Mouse (Mus musculus) intestine, postnatal 0 days (tissue): ENCODE results near the gene Abtb2. TPM values are rescaled to one million over a fixed set of nuclear protein-coding genes. Genes with fewer than 3 reads are reported as not detected.

ENCODE experiments used
- ATAC-seq: fragments of 200-750 bp; cut with Nextera tagmentation; 2 replicates; pipeline ENCODE4 v1.8.0; 2017; ENCODE audit warnings: mild to moderate bottlenecking, moderate TSS enrichment, moderate library complexity
- H3K27ac ChIP-seq: fragments of 300-500 bp; sonication (generic); 2 replicates; pipeline ENCODE4 v1.5.1; 2014; ENCODE audit warnings: mild to moderate bottlenecking, low read depth, low read length, moderate library complexity
- H3K27me3 ChIP-seq: fragments of 300-500 bp; sonication (generic); replicated peaks from 2 replicates; pipeline ENCODE4 v1.6.1; 2014; ENCODE audit warnings: low read length, mixed read lengths; ENCODE audit not compliant: control insufficient read depth, insufficient read depth
- H3K36me3 ChIP-seq: fragments of 300-500 bp; sonication (generic); 2 replicates; pipeline ENCODE4 v1.6.1; 2014; ENCODE audit warnings: mild to moderate bottlenecking, moderate library complexity; ENCODE audit not compliant: control insufficient read depth, insufficient read depth
- H3K4me1 ChIP-seq: fragments of 300-500 bp; sonication (generic); replicated peaks from 2 replicates; pipeline ENCODE4 v1.6.1; 2014; ENCODE audit warnings: antibody characterized with exemption, low read length, mixed read lengths; ENCODE audit not compliant: control insufficient read depth, insufficient read depth
- H3K4me2 ChIP-seq: fragments of 300-500 bp; sonication (generic); replicated peaks from 2 replicates; pipeline ENCODE4 v1.6.1; 2014; ENCODE audit warnings: low read depth, mild to moderate bottlenecking, moderate library complexity
- H3K4me3 ChIP-seq: fragments of 300-500 bp; sonication (generic); 2 replicates; pipeline ENCODE4 v1.5.1; 2014; ENCODE audit warnings: low read depth, low read length
- H3K9ac ChIP-seq: fragments of 300-500 bp; sonication (generic); 2 replicates; pipeline ENCODE4 v1.6.1; 2014; ENCODE audit warnings: mild to moderate bottlenecking, low read depth, low read length
- H3K9me3 ChIP-seq: fragments of 300-500 bp; sonication (generic); 2 replicates; pipeline ENCODE4 v1.6.1; 2016; ENCODE audit warnings: mixed run types; ENCODE audit not compliant: control insufficient read depth
- CTCF ChIP-seq: sonication (generic); IDR thresholded peaks from 2 replicates; pipeline ENCODE4 v1.5.1; 2016; ENCODE audit warnings: low read depth, mild to moderate bottlenecking, control low read depth, antibody characterized with exemption, moderate library complexity
- WGBS: fragments of 180-500 bp; shearing (Covaris S2); extraction: QIAGEN DNeasy Blood & Tissue Kit; methylation state at CpG from one replicate; pipeline ENCODE4 v1.1.7; 2014; 5-methylcytosine and 5-hydroxymethylcytosine counted together
- polyA plus RNA-seq: library from polyadenylated mRNA; unstranded; fragments of >200 nt; fragmentation: Nextera tagmentation; extraction: Ambion mirVana; gene quantifications from 2 replicates; pipeline ENCODE4 v1.2.1, GENCODE M21; 2015

Abtb2 gene
- polyA plus RNA-seq, 1 experiment from 2014 or later = 3.8 TPM

- Histone ChIP-seq H3K36me3 (peaks cover 81% of the 10 kb centered on the region), H3K4me1 (no peaks in the 10 kb centered on the region), H3K27me3 (no peaks in the 10 kb centered on the region), H3K9ac (no peak overlapping the region), H3K9me3 (no peaks in the 10 kb centered on the region), H3K4me3 (no peak overlapping the region), H3K4me2 (no peak overlapping the region), H3K27ac (no peak overlapping the region)
- TF ChIP-seq CTCF = no peak
- no peak for ATAC-seq
- 89% methylated on average over 2 of the region's 2 CpGs for WGBS
Observed at GRCm38 (mm10) chr2:103724521-103724920, 158.4 kb downstream of the Abtb2 start.

- peaks cover 88% of the 10 kb centered on the region for H3K36me3 ChIP-seq
Observed at GRCm38 (mm10) chr2:103728027-103728540, 162.0 kb downstream of the Abtb2 start.

GRCm38 (mm10) chr2:103730999-103731398 lies 164.9 kb downstream of the Abtb2 start:
- no peaks in the 10 kb centered on the region for H3K9me3 ChIP-seq
- H3K27me3 ChIP-seq = no peaks in the 10 kb centered on the region
- H3K4me1 ChIP-seq = no peaks in the 10 kb centered on the region
- peaks cover 79% of the 10 kb centered on the region for H3K36me3 ChIP-seq
- H3K9ac ChIP-seq = no peak overlapping the region
- H3K4me3 ChIP-seq = no peak overlapping the region
- 0 out of 2 replicates have a peak, but pooled peaks have one; percentile 26 for TF ChIP-seq CTCF
- ATAC-seq = no peak
- 86% methylated on average over 8 of the region's 8 CpGs for WGBS
- H3K4me2 ChIP-seq = no peak overlapping the region
- no peak overlapping the region for H3K27ac ChIP-seq

More at GRCm38 (mm10) chr2:103728027-103728540, 162.0 kb downstream of the Abtb2 start:
- no peak for TF ChIP-seq CTCF
- no peaks in the 10 kb centered on the region for H3K9me3 ChIP-seq
- H3K4me3 ChIP-seq = no peak overlapping the region
- no peak overlapping the region for H3K27ac ChIP-seq
- H3K4me1 ChIP-seq = no peaks in the 10 kb centered on the region
- WGBS = 70% methylated on average over 12 of the region's 12 CpGs
- H3K9ac ChIP-seq = no peak overlapping the region
- ATAC-seq = no peak
- no peak overlapping the region for H3K4me2 ChIP-seq
- H3K27me3 ChIP-seq = no peaks in the 10 kb centered on the region

GRCm38 (mm10) chr2:103731423-103731822 lies 165.3 kb downstream of the Abtb2 start:
- no peaks in the 10 kb centered on the region for H3K27me3 ChIP-seq
- no peak for ATAC-seq
- H3K4me3 ChIP-seq = no peak overlapping the region
- H3K9me3 ChIP-seq = no peaks in the 10 kb centered on the region
- H3K9ac ChIP-seq = no peak overlapping the region
- H3K27ac ChIP-seq = no peak overlapping the region
- H3K4me1 ChIP-seq = no peaks in the 10 kb centered on the region
- 92% methylated on average over 6 of the region's 6 CpGs for WGBS
- no peak overlapping the region for H3K4me2 ChIP-seq
- no peak for TF ChIP-seq CTCF
- peaks cover 74% of the 10 kb centered on the region for H3K36me3 ChIP-seq

GRCm38 (mm10) chr2:103742821-103743220 lies 176.7 kb downstream of the Abtb2 start:
- 95% methylated on average over 6 of the region's 6 CpGs for WGBS
- ATAC-seq = no peak
- TF ChIP-seq CTCF = no peak
- Histone ChIP-seq H3K9me3 (no peaks in the 10 kb centered on the region), H3K36me3 (peaks cover 54% of the 10 kb centered on the region), H3K27me3 (no peaks in the 10 kb centered on the region), H3K27ac (no peak overlapping the region), H3K9ac (no peak overlapping the region), H3K4me3 (no peak overlapping the region), H3K4me2 (no peak overlapping the region), H3K4me1 (no peaks in the 10 kb centered on the region)

GRCm38 (mm10) chr2:103743536-103743935 lies 177.4 kb downstream of the Abtb2 start:
- no peaks in the 10 kb centered on the region for H3K9me3 ChIP-seq
- H3K4me1 ChIP-seq = no peaks in the 10 kb centered on the region
- peaks cover 57% of the 10 kb centered on the region for H3K36me3 ChIP-seq
- WGBS = 95% methylated on average over 2 of the region's 2 CpGs
- H3K27ac ChIP-seq = no peak overlapping the region
- H3K27me3 ChIP-seq = no peaks in the 10 kb centered on the region
- ATAC-seq = no peak
- H3K9ac ChIP-seq = no peak overlapping the region
- no peak overlapping the region for H3K4me2 ChIP-seq
- H3K4me3 ChIP-seq = no peak overlapping the region
- TF ChIP-seq CTCF = no peak

- Histone ChIP-seq H3K27ac (no peak overlapping the region), H3K4me2 (no peak overlapping the region), H3K9me3 (no peaks in the 10 kb centered on the region), H3K27me3 (no peaks in the 10 kb centered on the region), H3K4me1 (no peaks in the 10 kb centered on the region), H3K36me3 (peaks cover 53% of the 10 kb centered on the region), H3K4me3 (no peak overlapping the region), H3K9ac (no peak overlapping the region)
- peak; percentile 88 for TF ChIP-seq CTCF
- ATAC-seq = no peak
- 84% methylated on average over 7 of the region's 7 CpGs for WGBS
Observed at GRCm38 (mm10) chr2:103743988-103744387, 177.9 kb downstream of the Abtb2 start.
